Mouse (Mus musculus) ES-Bruce4 (cell line): ENCODE results near the gene Disp1. TPM values are rescaled to one million over a fixed set of nuclear protein-coding genes. Genes with fewer than 3 reads are reported as not detected.
A peak's percentile ranks its signal among the peaks of the same experiment; 100 is the strongest.

ENCODE experiments used
- H3K27ac ChIP-seq: 2 replicates; pipeline ENCODE4 v1.5.1; 2012; ENCODE audit warnings: low read length, inconsistent platforms; ENCODE audit not compliant: insufficient read depth
- H3K27me3 ChIP-seq: 2 replicates; pipeline ENCODE4 v1.6.1; 2012; ENCODE audit warnings: mild to moderate bottlenecking, low read length, inconsistent platforms; ENCODE audit not compliant: control insufficient read depth, poor library complexity, insufficient read depth, severe bottlenecking
- H3K36me3 ChIP-seq: 2 replicates; pipeline ENCODE4 v1.6.1; 2012; ENCODE audit warnings: inconsistent platforms, mild to moderate bottlenecking, low read length, moderate library complexity; ENCODE audit not compliant: control insufficient read depth, poor library complexity, insufficient read depth, severe bottlenecking
- H3K4me1 ChIP-seq: one replicate; pipeline ENCODE4 v1.8.1; 2011; ENCODE audit warnings: low read length; ENCODE audit not compliant: control insufficient read depth, insufficient read depth
- H3K4me3 ChIP-seq: 2 replicates; pipeline ENCODE4 v1.5.1; 2011; ENCODE audit warnings: low read depth, mild to moderate bottlenecking, low read length
- H3K9ac ChIP-seq: 2 replicates; pipeline ENCODE4 v1.6.1; 2012; ENCODE audit warnings: low read depth, mild to moderate bottlenecking, inconsistent platforms; ENCODE audit not compliant: poor library complexity, severe bottlenecking
- H3K9me3 ChIP-seq: replicated peaks from 2 replicates; pipeline ENCODE4 v1.6.1; 2012; ENCODE audit warnings: mild to moderate bottlenecking, low read length, inconsistent platforms; ENCODE audit not compliant: control insufficient read depth, poor library complexity, insufficient read depth, severe bottlenecking
- CTCF ChIP-seq: IDR thresholded peaks from one replicate; pipeline ENCODE4 v1.8.1; 2011; ENCODE audit warnings: low read depth, low read length
- EP300 ChIP-seq: IDR thresholded peaks from 2 replicates; pipeline ENCODE4 v1.6.1; 2011; ENCODE audit warnings: low read depth, low read length; ENCODE audit not compliant: insufficient read depth
- POLR2A ChIP-seq: IDR thresholded peaks from one replicate; pipeline ENCODE4 v1.8.1; 2011; ENCODE audit warnings: low read length; ENCODE audit not compliant: insufficient read depth
- polyA plus RNA-seq: library from polyadenylated mRNA; stranded (reverse); fragments of >200 nt; gene quantifications from 2 replicates; pipeline ENCODE4 v1.2.4, GENCODE M21; 2011; ENCODE audit warnings: low read depth; ENCODE audit not compliant: missing spikeins, insufficient read depth, insufficient read length

Gene Disp1
- polyA plus RNA-seq, 1 experiment = 9.5 TPM

DNA sequence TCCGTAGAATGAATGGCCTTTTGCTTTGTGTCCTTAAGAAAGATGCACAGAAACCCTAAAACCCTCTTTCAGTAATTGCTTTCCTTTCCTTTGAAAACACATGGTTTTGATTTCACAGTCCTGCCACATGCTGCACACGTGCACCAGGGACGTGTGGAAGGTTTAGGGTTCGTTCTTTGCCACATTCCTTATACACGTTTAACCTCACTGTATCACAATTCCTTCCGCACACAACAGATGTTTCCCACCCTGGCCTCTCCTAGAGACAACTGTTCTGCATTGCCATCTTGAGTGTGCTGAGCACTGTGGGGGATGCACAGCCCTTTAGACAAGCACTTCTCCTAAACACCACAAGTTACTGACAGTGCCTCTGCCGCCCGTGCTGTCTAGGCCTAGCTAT lies 119.2 kb downstream of the Disp1 start:
- H3K4me3 ChIP-seq = no peak overlapping the region
- no peaks in the 10 kb centered on the region for H3K4me1 ChIP-seq
- H3K9ac ChIP-seq = no peak overlapping the region
- TF ChIP-seq POLR2A (no peak), EP300 (no peak), CTCF (no peak)
- H3K9me3 ChIP-seq = no peaks in the 10 kb centered on the region
- no peaks in the 10 kb centered on the region for H3K27me3 ChIP-seq
- H3K27ac ChIP-seq = no peak overlapping the region
- no peaks in the 10 kb centered on the region for H3K36me3 ChIP-seq

- Histone ChIP-seq H3K4me3 (no peak overlapping the region), H3K4me1 (no peaks in the 10 kb centered on the region), H3K27ac (no peak overlapping the region), H3K9me3 (no peaks in the 10 kb centered on the region), H3K27me3 (no peaks in the 10 kb centered on the region), H3K9ac (no peak overlapping the region), H3K36me3 (no peaks in the 10 kb centered on the region)
- TF ChIP-seq POLR2A (no peak), CTCF (no peak), EP300 (no peak)
Measured at GRCm38 (mm10) chr1:183101371-183101770, 120.0 kb downstream of the Disp1 start.

DNA sequence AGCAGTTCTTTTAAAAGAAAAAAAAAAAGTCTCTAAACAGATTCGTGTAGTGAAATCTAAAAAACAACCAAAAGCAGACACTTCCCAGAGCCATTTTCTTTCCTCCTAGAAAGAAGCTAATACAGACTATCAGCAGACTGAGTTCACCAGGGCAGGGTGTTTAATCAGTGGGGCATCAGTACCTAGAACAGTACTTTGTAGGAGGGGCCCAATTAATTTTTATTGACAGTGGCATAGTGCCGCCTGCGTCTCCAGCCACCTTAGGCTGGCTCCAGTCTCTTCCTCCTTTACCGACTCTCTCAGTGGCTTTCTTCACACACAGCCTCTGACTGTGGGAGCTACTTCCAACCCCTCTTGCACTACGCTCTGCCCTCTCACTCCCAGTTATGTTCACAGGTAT lies 121.1 kb downstream of the Disp1 start:
- H3K9me3 ChIP-seq = no peaks in the 10 kb centered on the region
- TF ChIP-seq POLR2A = no peak
- no peak for TF ChIP-seq EP300
- TF ChIP-seq CTCF = no peak
- no peaks in the 10 kb centered on the region for H3K4me1 ChIP-seq

GRCm38 (mm10) chr1:183099686-183100085 lies 121.6 kb downstream of the Disp1 start:
- H3K4me1 ChIP-seq = no peaks in the 10 kb centered on the region
- H3K9me3 ChIP-seq = no peaks in the 10 kb centered on the region
- no peak overlapping the region for H3K27ac ChIP-seq
- TF ChIP-seq CTCF (no peak), POLR2A (no peak), EP300 (no peak)
- no peaks in the 10 kb centered on the region for H3K36me3 ChIP-seq
- no peaks in the 10 kb centered on the region for H3K27me3 ChIP-seq
- no peak overlapping the region for H3K4me3 ChIP-seq
- H3K9ac ChIP-seq = no peak overlapping the region

More for the DNA sequence above, 121.1 kb downstream of the Disp1 start:
- Histone ChIP-seq H3K27me3 (no peaks in the 10 kb centered on the region), H3K4me3 (no peak overlapping the region), H3K27ac (no peak overlapping the region), H3K9ac (no peak overlapping the region), H3K36me3 (no peaks in the 10 kb centered on the region)

DNA sequence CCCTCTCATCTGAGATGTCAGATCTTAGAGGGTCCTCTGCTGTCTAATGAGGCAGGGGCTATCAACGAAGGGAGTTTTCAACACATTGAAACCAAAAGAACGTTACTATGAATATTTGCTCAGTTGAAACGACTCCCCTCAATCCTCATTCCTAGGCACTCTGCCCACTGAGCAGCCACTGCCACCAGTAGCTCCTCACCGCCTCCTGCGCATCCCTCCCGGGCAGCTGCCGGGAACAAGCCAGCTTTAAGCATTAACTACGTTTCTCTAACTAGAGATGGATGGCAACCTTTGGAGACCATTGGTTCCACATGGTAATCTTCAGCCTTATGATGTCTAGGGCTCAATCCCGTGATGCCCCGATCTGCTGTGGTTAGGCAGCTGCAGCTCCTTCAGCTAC lies 123.7 kb downstream of the Disp1 start:
- no peaks in the 10 kb centered on the region for H3K9me3 ChIP-seq
- H3K4me1 ChIP-seq = no peaks in the 10 kb centered on the region
- H3K27me3 ChIP-seq = no peaks in the 10 kb centered on the region
- no peak overlapping the region for H3K4me3 ChIP-seq
- no peak overlapping the region for H3K9ac ChIP-seq
- no peak for TF ChIP-seq EP300
- TF ChIP-seq POLR2A = no peak
- TF ChIP-seq CTCF = no peak
- H3K36me3 ChIP-seq = no peaks in the 10 kb centered on the region
- no peak overlapping the region for H3K27ac ChIP-seq

DNA sequence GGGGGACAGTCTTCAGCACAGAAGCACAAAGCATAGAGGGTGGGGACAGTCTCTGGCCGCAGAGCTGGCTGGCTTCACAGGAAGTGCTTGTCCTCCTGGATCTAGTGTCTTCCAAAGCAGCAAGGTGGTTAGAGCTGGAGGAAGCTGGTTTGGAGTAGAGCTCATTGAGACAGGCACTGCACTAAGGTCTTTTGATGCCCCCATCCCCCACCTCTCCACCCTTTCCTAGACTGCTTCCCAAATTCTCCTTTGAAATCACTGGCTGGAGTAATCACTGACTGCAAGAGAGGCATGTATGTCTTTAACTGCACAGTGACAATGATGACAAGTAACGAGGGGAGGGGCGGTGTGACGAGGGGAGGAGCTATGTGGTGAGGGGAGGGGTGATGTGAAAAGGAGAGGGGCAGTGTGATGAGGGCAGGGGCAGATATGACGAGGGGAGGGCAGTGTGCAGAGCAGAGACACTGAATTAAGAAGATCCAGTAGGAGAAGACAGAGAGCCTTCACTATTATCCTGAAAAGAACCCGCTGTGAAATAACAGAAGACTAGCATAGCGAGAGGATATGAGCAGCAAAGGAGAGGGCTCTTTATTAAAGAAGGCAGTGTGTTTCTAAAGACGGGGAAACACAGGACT lies 125.8 kb downstream of the Disp1 start:
- H3K36me3 ChIP-seq = no peaks in the 10 kb centered on the region
- H3K9ac ChIP-seq = no peak overlapping the region
- H3K4me3 ChIP-seq = no peak overlapping the region
- H3K9me3 ChIP-seq = no peaks in the 10 kb centered on the region
- no peak overlapping the region for H3K27ac ChIP-seq
- no peaks in the 10 kb centered on the region for H3K27me3 ChIP-seq
- no peak for TF ChIP-seq CTCF
- no peak for TF ChIP-seq POLR2A
- TF ChIP-seq EP300 = peak; percentile 48; the same call in 1 of the 2 replicates
- no peaks in the 10 kb centered on the region for H3K4me1 ChIP-seq
